Mouse (Mus musculus) spleen, adult 10 weeks (tissue): ENCODE data around the gene Dhdh. TPM values are rescaled to one million over a fixed set of nuclear protein-coding genes. Genes with fewer than 3 reads are reported as not detected.

Source experiments
- polyA plus RNA-seq: library from polyadenylated mRNA; stranded (reverse); fragments of 350-450 nt; fragmentation: Illumina TruSeq; extraction: RNeasy Lipid Tissue Mini Kit (QIAGEN cat#74804); gene quantifications from one replicate; pipeline ENCODE4 v1.2.3, GENCODE M21; 2015; ENCODE audit warnings: low replicate concordance; ENCODE audit not compliant: insufficient read depth

Dhdh gene
- polyA plus RNA-seq = 6.0 TPM

GRCm38 (mm10) chr7:45488293-45489204 is at the start of gene Dhdh:
TSS of gene Dhdh (minus strand) at chr7:45488805.

DNA sequence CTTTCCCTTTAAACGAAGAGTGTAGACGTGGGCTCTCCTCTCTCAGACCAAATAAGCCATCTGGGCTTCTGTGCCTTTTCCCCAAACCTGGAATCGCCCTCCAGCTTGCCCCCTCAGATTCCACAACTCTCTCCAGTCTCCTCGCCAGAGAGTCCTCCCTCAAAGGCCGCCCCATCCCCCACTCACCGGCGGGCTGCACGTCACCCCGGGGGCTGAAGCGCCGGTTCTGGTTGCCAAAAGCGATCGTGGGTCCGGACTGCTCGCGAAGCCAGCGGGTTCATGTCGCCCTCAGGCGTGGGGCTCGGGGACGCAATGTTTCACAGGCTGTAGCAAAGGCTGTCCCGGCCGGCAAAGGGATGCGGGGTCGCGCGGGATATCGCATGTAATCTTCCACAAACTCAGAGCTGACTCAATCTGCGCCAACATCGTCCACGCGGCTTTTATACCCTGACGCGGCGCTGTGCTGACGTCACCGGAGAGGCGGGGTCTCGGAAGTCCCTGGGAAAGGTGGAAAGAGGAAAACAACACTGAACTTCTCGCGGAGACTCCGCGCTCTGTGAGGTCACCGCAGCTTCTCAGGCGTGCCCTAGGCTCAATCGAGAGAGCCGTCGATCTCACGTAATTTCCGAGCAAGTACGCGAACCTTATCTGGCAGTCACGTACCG is 37.3 kb upstream of the Dhdh start, which contains the start of the genes Ppp1r15a and Plekha4:
TSS of gene Ppp1r15a (minus strand) at position 460 of the 665 bp plus-strand sequence.
TSS of gene Plekha4 (plus strand) at position 522 of the 665 bp plus-strand sequence.

DNA sequence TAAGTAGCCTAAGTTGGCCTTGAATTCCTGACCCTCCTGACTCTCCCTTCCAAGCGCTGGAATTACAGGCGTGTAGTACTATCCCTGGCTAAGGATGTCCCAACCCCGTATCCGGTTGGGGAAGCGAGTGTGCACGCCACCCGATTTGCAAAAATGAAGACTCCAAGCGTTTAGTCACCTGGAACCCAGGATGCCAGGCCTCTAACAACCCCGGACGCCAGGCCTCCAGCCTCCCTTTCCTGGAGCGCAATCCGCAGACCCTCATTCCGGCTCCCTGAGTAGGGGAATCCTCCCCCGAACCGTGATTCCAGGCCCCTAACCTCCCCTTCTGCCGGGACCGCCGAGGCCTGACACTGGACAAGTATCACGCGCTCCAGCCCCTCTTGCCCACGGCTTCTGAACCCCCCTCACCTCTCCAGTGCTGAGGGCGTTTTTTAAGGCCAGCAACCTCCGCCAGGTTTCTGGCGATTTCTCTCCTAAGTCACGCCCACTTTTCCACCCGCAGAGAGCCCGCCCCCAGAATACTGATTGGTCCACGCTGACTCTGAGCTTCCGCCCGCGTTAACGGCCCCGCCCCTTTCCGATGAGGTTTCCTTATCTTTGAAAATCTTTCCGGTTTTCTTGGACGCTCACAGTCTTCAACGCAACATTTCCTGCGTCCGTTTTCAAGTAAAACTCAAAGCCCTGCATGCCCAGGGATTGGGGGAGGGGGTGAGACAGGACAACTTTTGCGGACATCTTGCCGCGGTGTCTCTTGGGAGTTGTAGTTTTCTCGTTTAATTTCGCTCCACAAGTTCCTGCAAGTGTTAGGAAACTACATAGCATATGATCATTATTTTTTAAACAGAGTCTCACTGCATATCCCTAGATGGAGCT is 21.5 kb upstream of the Dhdh start, which contains the start of gene Nucb1:
TSS of gene Nucb1 (minus strand) at position 495 of the 876 bp plus-strand sequence.

GRCm38 (mm10) chr7:45486761-45487415 is 1.7 kb downstream of the Dhdh start, which contains the start of gene Gm45808:
TSS of gene Gm45808 (minus strand) at chr7:45486811.

GRCm38 (mm10) chr7:45481374-45481927 is 7.2 kb downstream of the Dhdh start, which contains the start of gene Tulp2:
TSS of gene Tulp2 (plus strand) at chr7:45481877.

GRCm38 (mm10) chr7:45466283-45467089 is 22.1 kb downstream of the Dhdh start, which contains the start of gene Bax:
TSS of gene Bax (minus strand) at chr7:45466898.

GRCm38 (mm10) chr7:45459564-45460140 is 29.0 kb downstream of the Dhdh start, which contains the start of gene Ftl1:
TSS of gene Ftl1 (minus strand) at chr7:45459884.

DNA sequence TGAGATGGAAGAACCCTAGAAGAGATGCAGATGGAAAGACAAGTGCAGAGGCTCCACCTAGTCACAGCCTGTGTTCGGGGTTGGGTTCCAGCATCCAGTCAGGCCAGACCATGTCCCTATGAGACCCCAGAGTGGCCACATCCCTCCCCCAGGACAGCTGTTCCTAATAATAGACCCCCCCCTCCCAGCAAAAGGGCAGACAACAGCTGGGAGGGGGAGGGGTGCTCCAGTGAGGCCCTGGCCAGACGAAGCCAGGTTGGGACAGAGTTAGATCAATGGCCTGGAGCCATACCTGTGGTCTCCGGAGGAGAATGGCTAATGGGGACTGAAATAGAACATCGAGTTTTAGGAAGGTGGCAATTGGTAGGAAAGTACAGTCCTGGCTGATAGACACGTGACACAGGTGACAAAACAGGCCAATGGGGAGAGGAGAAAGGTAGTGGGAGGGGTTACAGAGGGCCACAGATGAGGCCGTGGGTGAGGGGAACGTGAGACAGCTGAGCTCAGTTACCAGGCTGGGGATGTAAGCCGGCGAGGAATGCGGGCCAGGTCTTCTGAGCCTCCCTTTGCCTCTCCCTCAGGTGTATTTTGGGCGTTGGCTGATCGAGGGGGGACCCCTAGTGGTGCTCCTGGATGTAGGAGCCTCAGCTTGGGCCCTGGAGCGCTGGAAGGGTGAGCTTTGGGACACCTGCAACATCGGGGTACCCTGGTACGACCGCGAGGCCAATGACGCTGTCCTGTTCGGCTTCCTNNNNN is 50.9 kb downstream of the Dhdh start, which contains the start of gene Ruvbl2:
TSS of gene Ruvbl2 (minus strand) at position 576 of the 756 bp plus-strand sequence.

DNA sequence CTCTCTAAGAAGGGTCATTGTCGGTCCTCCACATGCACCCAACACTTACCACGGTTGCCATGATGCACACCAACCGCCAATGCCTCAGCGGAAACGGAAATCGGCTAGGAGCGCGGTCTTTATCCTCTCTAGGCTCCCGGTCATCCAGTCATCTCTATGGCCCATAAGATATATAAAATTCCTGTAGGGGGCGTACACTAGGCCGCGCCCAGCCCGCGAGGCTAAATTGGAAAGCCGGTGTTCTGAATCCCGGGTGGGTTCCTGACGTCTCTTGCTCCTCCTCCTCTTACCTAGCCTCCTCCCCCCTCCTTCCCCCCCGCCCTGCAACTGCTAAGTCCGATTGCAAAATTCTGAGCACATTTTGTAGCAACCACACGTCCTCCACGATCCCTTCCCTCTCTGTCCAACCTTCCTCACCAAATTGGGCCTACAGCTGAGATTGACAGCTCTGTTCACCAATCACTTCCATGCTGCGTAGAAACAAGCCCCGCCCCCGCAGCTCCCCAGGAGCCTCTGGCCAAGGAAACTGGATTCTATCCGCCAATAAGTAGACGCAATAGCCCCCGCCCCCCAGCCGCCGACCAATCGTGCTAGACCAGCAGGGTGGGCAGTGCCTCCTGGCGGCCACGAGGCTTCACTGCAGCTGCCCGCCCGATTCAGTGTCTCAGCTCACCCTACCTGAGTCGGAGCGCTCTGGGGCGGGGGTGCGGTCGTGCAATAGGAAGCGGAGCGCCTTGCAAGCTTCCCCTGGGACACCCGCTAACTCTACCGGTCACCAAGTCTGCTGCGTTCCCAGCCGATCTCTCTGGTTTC is 54.2 kb downstream of the Dhdh start, which contains the start of gene Gys1:
TSS of gene Gys1 (plus strand) at position 642 of the 813 bp plus-strand sequence.

Other genes with a start within 250 kb of the Dhdh start
- gene Cd37, start 249.7 kb downstream of the Dhdh start, polyA plus RNA-seq = 398 TPM
- not detected for gene Slc6a16, start 247.7 kb downstream of the Dhdh start, polyA plus RNA-seq
- 0.97 TPM for gene Slc6a21, start 211.3 kb downstream of the Dhdh start, polyA plus RNA-seq
- gene Trpm4, start 155.0 kb downstream of the Dhdh start, polyA plus RNA-seq = 3.5 TPM
- gene Hrc, start 153.5 kb downstream of the Dhdh start, polyA plus RNA-seq = 0.15 TPM
- 0.10 TPM for gene Ppfia3, start 121.8 kb downstream of the Dhdh start, polyA plus RNA-seq
- not detected for gene Lin7b, start 118.2 kb downstream of the Dhdh start, polyA plus RNA-seq
- 639 TPM for gene Snrnp70, start 93.1 kb downstream of the Dhdh start, polyA plus RNA-seq
- gene Kcna7, start 83.2 kb downstream of the Dhdh start, polyA plus RNA-seq = not detected
- gene Ntf5, start 75.1 kb downstream of the Dhdh start, polyA plus RNA-seq = not detected
- gene Lhb, start 68.0 kb downstream of the Dhdh start, polyA plus RNA-seq = not detected
- 7.5 TPM for gene Gys1, start 54.0 kb downstream of the Dhdh start, polyA plus RNA-seq
- gene Ruvbl2, start 50.7 kb downstream of the Dhdh start, polyA plus RNA-seq = 12.1 TPM
- gene Ftl1, start 28.9 kb downstream of the Dhdh start, polyA plus RNA-seq = 761 TPM
- gene Bax, start 21.9 kb downstream of the Dhdh start, polyA plus RNA-seq = 41.1 TPM
- gene Tulp2, start 6.9 kb downstream of the Dhdh start, polyA plus RNA-seq = 0.11 TPM
- not detected for gene Gm45808, start 2.0 kb downstream of the Dhdh start, polyA plus RNA-seq
- gene Nucb1, start 21.6 kb upstream of the Dhdh start, polyA plus RNA-seq = 82.9 TPM
- gene Ppp1r15a, start 37.5 kb upstream of the Dhdh start, polyA plus RNA-seq = 28.5 TPM
- 3.0 TPM for gene Plekha4, start 37.5 kb upstream of the Dhdh start, polyA plus RNA-seq
- 0.86 TPM for gene Hsd17b14, start 66.1 kb upstream of the Dhdh start, polyA plus RNA-seq
- 27.9 TPM for gene Bcat2, start 81.3 kb upstream of the Dhdh start, polyA plus RNA-seq
- gene Fgf21, start 126.7 kb upstream of the Dhdh start, polyA plus RNA-seq = not detected
- 0.51 TPM for gene Fut1, start 128.5 kb upstream of the Dhdh start, polyA plus RNA-seq
- gene Izumo1, start 133.0 kb upstream of the Dhdh start, polyA plus RNA-seq = 0.46 TPM
- gene Rasip1, start 138.7 kb upstream of the Dhdh start, polyA plus RNA-seq = 2.6 TPM
- 1.0 TPM for gene Mamstr, start 151.2 kb upstream of the Dhdh start, polyA plus RNA-seq
- not detected for gene Fut2, start 177.6 kb upstream of the Dhdh start, polyA plus RNA-seq
- not detected for gene Ntn5, start 195.2 kb upstream of the Dhdh start, polyA plus RNA-seq
- 0.12 TPM for gene Sec1, start 205.6 kb upstream of the Dhdh start, polyA plus RNA-seq
- gene Car11, start 211.0 kb upstream of the Dhdh start, polyA plus RNA-seq = 0.83 TPM
- gene Dbp, start 216.3 kb upstream of the Dhdh start, polyA plus RNA-seq = 14.8 TPM
- 565 TPM for gene Rpl18, start 226.7 kb upstream of the Dhdh start, polyA plus RNA-seq
- 5.7 TPM for gene Sphk2, start 229.2 kb upstream of the Dhdh start, polyA plus RNA-seq
- 0.17 TPM for gene Fam83e, start 232.4 kb upstream of the Dhdh start, polyA plus RNA-seq
- not detected for gene Spaca4, start 237.0 kb upstream of the Dhdh start, polyA plus RNA-seq